Mouse (Mus musculus): ENCODE results near the gene Trip4. TPM values are rescaled to one million over a fixed set of nuclear protein-coding genes. Genes with fewer than 3 reads are reported as not detected.

Gene Trip4
- total and polyA plus RNA-seq, 3 experiments = 13.4 to 13.5 TPM; not detected in 1

- peaks cover 12 to 13% of the 10 kb centered on the region in 2 experiments for H3K4me1 ChIP-seq (ENCODE audit: control insufficient read depth in 1 of 2, insufficient read depth in 2 of 2, low read length in 2 of 2)
- H3K4me3 ChIP-seq (ENCODE audit: control insufficient read depth in 1 of 2, insufficient read depth in 1 of 2, low read depth in 2 of 2, low read length in 2 of 2) = no peak overlapping the region
- peaks cover 20% of the 10 kb centered on the region for H3K79me2 ChIP-seq (ENCODE audit: control insufficient read depth, insufficient read depth, low read length, poor library complexity)
Observed at GRCm38 (mm10) chr9:65812841-65813240, 95.8 kb downstream of the Trip4 start.

GRCm38 (mm10) chr9:65811784-65812183, 96.8 kb downstream of the Trip4 start:
- peaks cover 17% of the 10 kb centered on the region for H3K79me2 ChIP-seq (ENCODE audit: control insufficient read depth, insufficient read depth, low read length, poor library complexity)
- H3K27me3 ChIP-seq (ENCODE audit: control insufficient read depth in 1 of 2, insufficient read depth in 2 of 2, low read length in 2 of 2) = no peaks in the 10 kb centered on the region
- H3K4me1 ChIP-seq (ENCODE audit: control insufficient read depth in 1 of 2, insufficient read depth in 2 of 2, low read length in 2 of 2) = peaks cover 12 to 13% of the 10 kb centered on the region in 2 experiments
- TF ChIP-seq MYB (IDR thresholded peaks at IDR 0.05; ENCODE audit: low read depth, low read length) (peak; percentile 80), NELFE (IDR thresholded peaks at IDR 0.05; ENCODE audit: low read depth, low read length) (no peak), CTCF (IDR thresholded peaks at IDR 0.05 in 2 of 3, conservative IDR thresholded peaks at IDR 0.05 in 1 of 3; ENCODE audit: control insufficient read depth in 1 of 3, insufficient read depth in 1 of 3, low read depth in 2 of 3, low read length in 3 of 3, poor library complexity in 1 of 3, severe bottlenecking in 1 of 3) (no peak), ELF1 (IDR thresholded peaks at IDR 0.05; ENCODE audit: low read depth, low read length) (no peak), SIN3A (IDR thresholded peaks at IDR 0.05; ENCODE audit: low read length) (no peak), ETS1 (IDR thresholded peaks at IDR 0.05; ENCODE audit: low read depth, low read length) (no peak), CHD1 (IDR thresholded peaks at IDR 0.05; ENCODE audit: low read depth, low read length) (no peak), ZMIZ1 (IDR thresholded peaks at IDR 0.05; ENCODE audit: low read depth, low read length) (no peak), SMC3 (IDR thresholded peaks at IDR 0.05; ENCODE audit: low read depth, low read length) (no peak), USF2 (IDR thresholded peaks at IDR 0.05; ENCODE audit: borderline replicate concordance in 1 of 2, insufficient read depth in 1 of 2, low read depth in 1 of 2, low read length in 2 of 2) (no peak), RAD21 (IDR thresholded peaks at IDR 0.05; ENCODE audit: low read depth, low read length) (no peak), POLR2AphosphoS2 (IDR thresholded peaks at IDR 0.05; ENCODE audit: low read length) (no peak), MXI1 (IDR thresholded peaks at IDR 0.05; ENCODE audit: low read depth, low read length) (no peak), POLR2AphosphoS5 (IDR thresholded peaks at IDR 0.05; ENCODE audit: borderline replicate concordance, low read depth, low read length) (no peak), POLR2A (IDR thresholded peaks at IDR 0.05; ENCODE audit: control insufficient read depth in 1 of 2, insufficient read depth in 1 of 2, low read depth in 1 of 2, low read length in 2 of 2, poor library complexity in 1 of 2) (no peak), EP300 (IDR thresholded peaks at IDR 0.05; ENCODE audit: low read depth in 1 of 2, low read length in 2 of 2) (peak; percentile 46 to 69; a peak in 3 of 4 replicates), GATA1 (IDR thresholded peaks at IDR 0.05; ENCODE audit: low read depth, low read length) (no peak)
- no peak overlapping the region for H3K4me3 ChIP-seq (ENCODE audit: control insufficient read depth in 1 of 2, insufficient read depth in 1 of 2, low read depth in 2 of 2, low read length in 2 of 2)
- H3K36me3 ChIP-seq (ENCODE audit: control insufficient read depth in 1 of 2, insufficient read depth in 2 of 2, low read length in 2 of 2) = peaks cover 0 to 22% of the 10 kb centered on the region in 2 experiments; a peak in 3 of 4 replicates
- H3K9me3 ChIP-seq (replicated peaks; ENCODE audit: insufficient read depth, low read length) = no peaks in the 10 kb centered on the region
- peak; percentile 43 for DNase-seq (ENCODE audit: low read depth, low spot score)
- no peak overlapping the region for H3K9ac ChIP-seq (ENCODE audit: control insufficient read depth, low read depth, low read length, poor library complexity, severe bottlenecking)
- H3K27ac ChIP-seq (ENCODE audit: control insufficient read depth, low read depth, low read length) = no peak overlapping the region

More at GRCm38 (mm10) chr9:65812841-65813240, 95.8 kb downstream of the Trip4 start:
- Histone ChIP-seq H3K36me3 (ENCODE audit: control insufficient read depth in 1 of 2, insufficient read depth in 2 of 2, low read length in 2 of 2) (peaks cover 0 to 22% of the 10 kb centered on the region in 2 experiments; a peak in 3 of 4 replicates), H3K27me3 (ENCODE audit: control insufficient read depth in 1 of 2, insufficient read depth in 2 of 2, low read length in 2 of 2) (no peaks in the 10 kb centered on the region), H3K27ac (ENCODE audit: control insufficient read depth, low read depth, low read length) (no peak overlapping the region), H3K9me3 (replicated peaks; ENCODE audit: insufficient read depth, low read length) (no peaks in the 10 kb centered on the region), H3K9ac (ENCODE audit: control insufficient read depth, low read depth, low read length, poor library complexity, severe bottlenecking) (no peak overlapping the region)
- no peak for DNase-seq (ENCODE audit: low read depth, low spot score)
- no peak for TF ChIP-seq UBTF (IDR thresholded peaks at IDR 0.05; ENCODE audit: borderline replicate concordance, insufficient read depth, low read depth, low read length)
- TF ChIP-seq ELF1 (IDR thresholded peaks at IDR 0.05; ENCODE audit: low read depth, low read length) = no peak
- no peak for TF ChIP-seq JUND (IDR thresholded peaks at IDR 0.05; ENCODE audit: low read depth, low read length)
- no peak for TF ChIP-seq POLR2AphosphoS2 (IDR thresholded peaks at IDR 0.05; ENCODE audit: low read length)
- TF ChIP-seq RCOR1 (IDR thresholded peaks at IDR 0.05; ENCODE audit: low read depth, low read length) = no peak
- TF ChIP-seq SMC3 (IDR thresholded peaks at IDR 0.05; ENCODE audit: low read depth, low read length) = no peak
- TF ChIP-seq EP300 (IDR thresholded peaks at IDR 0.05; ENCODE audit: low read depth in 1 of 2, low read length in 2 of 2) = no peak
- no peak for TF ChIP-seq ZNF384 (IDR thresholded peaks at IDR 0.05; ENCODE audit: low read depth, low read length)
- no peak for TF ChIP-seq POLR2A (IDR thresholded peaks at IDR 0.05; ENCODE audit: control insufficient read depth in 1 of 2, insufficient read depth in 1 of 2, low read depth in 1 of 2, low read length in 2 of 2, poor library complexity in 1 of 2)
- TF ChIP-seq MYB (IDR thresholded peaks at IDR 0.05; ENCODE audit: low read depth, low read length) = no peak
- no peak for TF ChIP-seq TCF12 (IDR thresholded peaks at IDR 0.05; ENCODE audit: low read depth, low read length)
- TF ChIP-seq ZC3H11A (IDR thresholded peaks at IDR 0.05; ENCODE audit: low read depth, low read length) = no peak
